Mouse (Mus musculus): ENCODE results near the gene Hspb1. TPM values are rescaled to one million over a fixed set of nuclear protein-coding genes. Genes with fewer than 3 reads are reported as not detected.

Gene Hspb1
- polyA plus RNA-seq, 1 experiment from 2014 or later: 62.8 TPM

DNA sequence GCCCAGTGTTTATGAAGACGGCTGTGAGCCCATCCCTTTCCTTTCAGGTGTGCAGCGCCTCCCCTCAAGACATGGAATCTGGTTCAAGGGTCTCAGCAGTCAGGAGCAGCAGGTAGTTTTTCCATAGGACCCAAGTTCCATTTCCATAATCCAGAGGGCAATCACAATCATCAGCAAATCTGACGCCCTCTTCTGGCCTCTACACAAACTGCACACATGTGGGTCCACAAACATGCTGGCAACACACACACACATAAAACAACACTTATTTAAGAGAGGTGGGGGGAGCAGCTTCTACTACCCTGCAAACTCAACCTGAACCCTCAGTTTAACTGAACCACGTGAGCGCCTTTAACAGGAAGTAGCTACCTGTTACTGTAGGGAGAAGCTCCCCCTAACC, 30.9 kb downstream of the Hspb1 start:
- peak; percentile 23; the same call in 1 of the 2 replicates for TF ChIP-seq CTCF (IDR thresholded peaks at IDR 0.05; ENCODE audit: low read depth)
- no peak overlapping the region for H3K9ac ChIP-seq
- ATAC-seq (ENCODE audit: insufficient read depth) (no peak), DNase-seq (no peak)
- no peaks in the 10 kb centered on the region for H3K27me3 ChIP-seq (ENCODE audit: insufficient read depth, low read length)
- no peak overlapping the region for H3K4me2 ChIP-seq
- no peak overlapping the region for H3K27ac ChIP-seq (ENCODE audit: low read depth)
- H3K4me1 ChIP-seq (ENCODE audit: insufficient read depth): no peaks in the 10 kb centered on the region; the same call in 1 of the 2 replicates
- WGBS: 92% methylated on average over 5 of the region's 5 CpGs
- H3K4me3 ChIP-seq (ENCODE audit: low read depth, low read length): no peak overlapping the region
- H3K9me3 ChIP-seq (ENCODE audit: low read depth, low read length): no peaks in the 10 kb centered on the region
- H3K36me3 ChIP-seq (ENCODE audit: insufficient read depth): peaks cover 83% of the 10 kb centered on the region

DNA sequence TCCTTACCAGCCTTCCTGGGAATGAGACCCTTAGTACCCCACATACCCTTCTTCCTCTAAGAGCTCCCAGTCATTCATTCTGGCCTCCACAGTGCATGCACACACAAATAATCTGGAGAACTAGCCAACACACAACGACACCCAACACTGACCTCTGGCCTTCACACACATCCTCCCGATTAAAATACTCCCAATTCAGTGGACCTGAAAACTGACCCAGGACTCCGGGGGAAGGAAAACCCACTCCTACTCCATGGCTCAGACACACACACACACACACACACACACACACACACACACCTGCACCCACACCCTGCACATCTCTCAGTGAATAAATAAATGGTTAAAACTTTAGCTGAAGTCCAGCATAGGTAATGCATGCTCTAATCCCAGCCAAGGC, 32.2 kb downstream of the Hspb1 start:
- DNase-seq (no peak), ATAC-seq (ENCODE audit: insufficient read depth) (no peak)
- WGBS: 80% methylated on average over 3 of the region's 3 CpGs
- Histone ChIP-seq H3K4me2 (no peak overlapping the region), H3K36me3 (ENCODE audit: insufficient read depth) (peaks cover 90% of the 10 kb centered on the region), H3K4me1 (ENCODE audit: insufficient read depth) (no peaks in the 10 kb centered on the region), H3K9me3 (ENCODE audit: low read depth, low read length) (no peaks in the 10 kb centered on the region), H3K4me3 (ENCODE audit: low read depth, low read length) (no peak overlapping the region), H3K27ac (ENCODE audit: low read depth) (no peak overlapping the region), H3K27me3 (ENCODE audit: insufficient read depth, low read length) (no peaks in the 10 kb centered on the region), H3K9ac (no peak overlapping the region)
- no peak for TF ChIP-seq CTCF (IDR thresholded peaks at IDR 0.05; ENCODE audit: low read depth)

DNA sequence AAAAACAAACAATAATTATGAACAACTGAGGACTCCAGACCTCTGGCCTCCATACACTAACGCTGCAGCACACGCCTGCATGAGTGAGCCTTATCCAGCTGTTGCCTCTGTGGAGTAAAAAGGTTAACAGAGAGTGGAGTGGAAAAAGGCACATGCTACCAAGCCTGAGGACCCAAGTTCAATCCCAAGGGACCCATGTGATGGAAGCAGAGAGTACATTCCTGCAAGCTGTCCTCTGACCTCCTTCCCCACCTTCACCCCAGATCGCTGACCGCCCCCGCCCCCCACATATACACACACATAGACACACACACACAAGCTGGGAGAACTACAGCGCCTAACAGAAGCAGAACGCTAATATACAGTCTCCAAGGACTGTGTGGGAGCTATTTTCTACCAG, 36.2 kb downstream of the Hspb1 start:
- H3K36me3 ChIP-seq (ENCODE audit: insufficient read depth): peaks cover 95% of the 10 kb centered on the region
- no peaks in the 10 kb centered on the region for H3K4me1 ChIP-seq (ENCODE audit: insufficient read depth)
- no peak overlapping the region for H3K4me3 ChIP-seq (ENCODE audit: low read depth, low read length)
- DNase-seq: no peak
- H3K9ac ChIP-seq: no peak overlapping the region
- no peak overlapping the region for H3K4me2 ChIP-seq
- WGBS: 90% methylated on average over 7 of the region's 7 CpGs
- no peaks in the 10 kb centered on the region for H3K27me3 ChIP-seq (ENCODE audit: insufficient read depth, low read length)
- no peak for TF ChIP-seq CTCF (IDR thresholded peaks at IDR 0.05; ENCODE audit: low read depth)
- no peak overlapping the region for H3K27ac ChIP-seq (ENCODE audit: low read depth)
- ATAC-seq (ENCODE audit: insufficient read depth): no peak
- H3K9me3 ChIP-seq (ENCODE audit: low read depth, low read length): no peaks in the 10 kb centered on the region

DNA sequence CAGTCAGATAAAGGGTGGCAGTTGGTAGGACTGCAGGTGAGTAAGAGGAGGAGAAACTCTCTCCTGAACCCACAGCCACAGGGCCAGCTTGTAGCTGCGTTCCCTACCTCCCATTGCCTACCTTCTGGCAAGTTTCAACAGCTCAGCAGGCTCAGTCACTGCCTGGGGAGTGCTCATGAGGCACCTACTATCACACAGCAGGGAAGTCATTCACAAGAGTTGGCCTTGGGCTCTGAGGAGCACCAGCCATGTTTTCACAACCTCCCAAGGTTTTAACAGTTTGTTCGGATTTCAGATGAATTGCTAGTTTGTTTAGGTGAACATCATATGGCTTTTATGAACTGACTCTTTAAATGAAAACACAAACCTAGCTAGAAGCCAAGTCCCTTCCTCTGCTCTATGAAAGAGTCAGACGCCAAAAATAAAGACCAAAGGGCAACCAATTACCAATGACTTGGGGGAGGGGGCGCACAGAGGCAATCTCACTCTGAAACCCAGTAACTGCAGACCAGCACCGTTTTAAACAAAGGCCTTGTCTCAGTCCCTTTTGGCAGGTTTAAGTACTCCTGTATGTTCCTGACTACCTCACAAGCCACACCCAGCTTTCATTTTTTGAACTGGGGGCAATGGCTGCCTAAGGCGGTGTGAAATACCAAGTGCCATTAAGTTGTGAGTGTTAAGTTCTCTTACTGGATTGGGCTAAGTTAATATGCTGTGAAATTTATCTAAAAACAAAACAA, 42.1 kb downstream of the Hspb1 start:
- 79% methylated on average over 6 of the region's 6 CpGs for WGBS
- Histone ChIP-seq H3K27ac (ENCODE audit: low read depth) (no peak overlapping the region), H3K4me3 (ENCODE audit: low read depth, low read length) (no peak overlapping the region), H3K9ac (no peak overlapping the region), H3K27me3 (ENCODE audit: insufficient read depth, low read length) (no peaks in the 10 kb centered on the region), H3K4me1 (ENCODE audit: insufficient read depth) (peaks cover 4% of the 10 kb centered on the region), H3K4me2 (no peak overlapping the region), H3K9me3 (ENCODE audit: low read depth, low read length) (no peaks in the 10 kb centered on the region), H3K36me3 (ENCODE audit: insufficient read depth) (peaks cover 74% of the 10 kb centered on the region)
- no peak for TF ChIP-seq CTCF (IDR thresholded peaks at IDR 0.05; ENCODE audit: low read depth)
- ATAC-seq (ENCODE audit: insufficient read depth): no peak
- no peak for DNase-seq

DNA sequence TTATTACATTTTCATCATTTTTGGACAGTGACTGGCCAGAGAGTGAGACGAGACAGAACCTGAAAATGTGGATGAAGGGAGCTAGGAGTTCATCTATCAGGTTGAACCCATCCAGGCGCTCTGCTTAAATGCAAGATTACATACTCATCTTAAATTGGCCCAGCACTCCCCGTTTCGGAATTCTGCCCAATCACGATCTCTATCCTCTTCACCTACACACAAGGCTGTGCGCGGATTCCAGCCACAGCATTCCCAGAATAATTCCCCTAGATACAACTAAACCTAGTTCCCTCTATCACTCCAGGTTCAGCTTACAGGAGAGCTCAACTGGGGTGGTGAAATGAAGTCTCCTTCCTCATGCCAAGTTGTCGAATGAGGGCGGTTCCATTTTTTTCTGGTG, 43.8 kb downstream of the Hspb1 start:
- no peak for TF ChIP-seq CTCF (IDR thresholded peaks at IDR 0.05; ENCODE audit: low read depth)
- H3K27ac ChIP-seq (ENCODE audit: low read depth): no peak overlapping the region; the same call in 1 of the 2 replicates
- peaks cover 11% of the 10 kb centered on the region for H3K4me1 ChIP-seq (ENCODE audit: insufficient read depth)
- 87% methylated on average over 9 of the region's 9 CpGs for WGBS
- no peak overlapping the region for H3K4me2 ChIP-seq
- no peaks in the 10 kb centered on the region for H3K9me3 ChIP-seq (ENCODE audit: low read depth, low read length)
- H3K9ac ChIP-seq: no peak overlapping the region
- ATAC-seq (ENCODE audit: insufficient read depth) (no peak), DNase-seq (no peak)
- no peak overlapping the region for H3K4me3 ChIP-seq (ENCODE audit: low read depth, low read length)
- H3K36me3 ChIP-seq (ENCODE audit: insufficient read depth): peaks cover 59% of the 10 kb centered on the region
- no peaks in the 10 kb centered on the region for H3K27me3 ChIP-seq (ENCODE audit: insufficient read depth, low read length)

DNA sequence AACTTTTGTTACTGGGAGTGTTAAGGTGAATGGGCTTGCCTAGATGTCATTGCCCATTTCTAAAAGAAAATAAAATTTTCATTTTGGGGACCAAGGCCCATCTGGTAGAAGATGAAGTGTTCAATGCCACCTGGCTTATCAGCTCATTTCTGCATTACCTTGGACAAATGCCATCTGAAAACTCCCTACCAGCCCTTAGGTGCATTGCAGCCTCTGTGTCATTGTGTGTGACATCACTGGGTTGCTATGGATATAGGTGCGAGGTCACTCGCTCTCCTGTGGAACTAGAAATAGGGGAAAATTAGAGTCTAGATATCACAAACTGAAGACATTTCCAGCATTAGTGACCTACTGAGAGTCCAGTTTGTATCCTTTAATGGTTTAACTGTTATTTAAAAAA, 44.6 kb downstream of the Hspb1 start:
- Histone ChIP-seq H3K4me1 (ENCODE audit: insufficient read depth) (peaks cover 11% of the 10 kb centered on the region), H3K27me3 (ENCODE audit: insufficient read depth, low read length) (no peaks in the 10 kb centered on the region), H3K36me3 (ENCODE audit: insufficient read depth) (peaks cover 50% of the 10 kb centered on the region), H3K27ac (ENCODE audit: low read depth) (no peak overlapping the region), H3K4me3 (ENCODE audit: low read depth, low read length) (peak overlapping the region; percentile 78), H3K9ac (no peak overlapping the region), H3K9me3 (ENCODE audit: low read depth, low read length) (no peaks in the 10 kb centered on the region), H3K4me2 (peak overlapping the region; percentile 78)
- no peak for TF ChIP-seq CTCF (IDR thresholded peaks at IDR 0.05; ENCODE audit: low read depth)
- DNase-seq: no peak
- no peak for ATAC-seq (ENCODE audit: insufficient read depth)
- WGBS: 73% methylated on average over 2 of the region's 2 CpGs

DNA sequence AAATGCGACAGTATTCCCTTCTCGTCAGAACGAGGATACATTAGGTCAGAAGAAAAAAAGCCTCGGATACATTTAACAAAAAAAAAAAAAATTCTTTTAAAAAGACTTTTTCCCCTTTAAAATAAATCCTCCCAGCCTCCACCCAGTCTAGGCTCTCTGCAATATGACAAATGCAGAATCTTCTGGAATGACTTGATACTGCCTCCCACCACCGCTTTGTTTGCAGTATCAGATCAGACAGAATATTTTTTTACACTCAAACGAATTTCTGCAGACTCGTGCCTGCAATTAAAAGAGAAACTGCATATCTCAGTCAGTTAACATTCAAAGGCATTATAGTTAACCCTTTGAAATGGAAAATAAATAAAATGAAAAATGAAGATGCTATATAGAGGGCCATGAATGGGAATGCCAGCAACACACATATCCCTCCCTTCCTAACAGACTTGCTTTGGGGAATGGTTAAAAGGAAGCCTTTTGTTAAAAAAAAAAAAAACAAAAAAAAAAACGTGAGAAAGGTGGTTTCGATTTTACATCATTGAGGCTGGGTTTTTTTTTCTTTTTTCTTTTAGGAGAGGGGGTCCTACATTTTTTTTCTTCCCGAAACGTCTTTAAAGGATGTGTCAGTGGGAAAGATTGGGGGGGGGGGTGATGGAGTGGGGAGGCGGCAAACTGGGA, 45.6 kb downstream of the Hspb1 start:
- ATAC-seq (ENCODE audit: insufficient read depth): no peak
- DNase-seq: peak; percentile 52
- no peaks in the 10 kb centered on the region for H3K9me3 ChIP-seq (ENCODE audit: low read depth, low read length)
- TF ChIP-seq CTCF (IDR thresholded peaks at IDR 0.05; ENCODE audit: low read depth): no peak
- peak overlapping the region; percentile 93 for H3K9ac ChIP-seq
- 6% methylated on average over 12 of the region's 12 CpGs for WGBS
- peak overlapping the region; percentile 78 for H3K4me3 ChIP-seq (ENCODE audit: low read depth, low read length)
- H3K27ac ChIP-seq (ENCODE audit: low read depth): peak overlapping the region; percentile 98
- H3K36me3 ChIP-seq (ENCODE audit: insufficient read depth): peaks cover 41% of the 10 kb centered on the region
- peaks cover 11% of the 10 kb centered on the region for H3K4me1 ChIP-seq (ENCODE audit: insufficient read depth)
- no peaks in the 10 kb centered on the region for H3K27me3 ChIP-seq (ENCODE audit: insufficient read depth, low read length)
- H3K4me2 ChIP-seq: peak overlapping the region; percentile 78

Measured in lung, embryonic 14.5 days (tissue).